Mouse (Mus musculus) brain, embryonic 14.5 days (tissue): ENCODE results near the gene Lcp2. TPM values are rescaled to one million over a fixed set of nuclear protein-coding genes. Genes with fewer than 3 reads are reported as not detected.
A peak's percentile ranks its signal among the peaks of the same experiment; 100 is the strongest.

Experiments used
- DNase-seq: peaks from one replicate; pipeline ENCODE4 v3.0.0-alpha.2; 2011; ENCODE audit warnings: low read depth
- CTCF ChIP-seq: fragments of 200-500 bp; IDR thresholded peaks from 2 replicates; pipeline ENCODE4 v1.5.1; 2012; ENCODE audit warnings: inconsistent platforms, mild to moderate bottlenecking, moderate library complexity, borderline replicate concordance; ENCODE audit not compliant: insufficient read depth, insufficient read length; ENCODE audit errors: extremely low read depth
- POLR2A ChIP-seq: fragments of 200-500 bp; IDR thresholded peaks from 2 replicates; pipeline ENCODE4 v1.6.1; 2012; ENCODE audit warnings: mild to moderate bottlenecking, inconsistent platforms, borderline replicate concordance; ENCODE audit not compliant: poor library complexity, insufficient read depth, insufficient read length, severe bottlenecking; ENCODE audit errors: extremely low read depth
- polyA plus RNA-seq: library from polyadenylated mRNA; depleted of rRNA; stranded (reverse); fragments of >200 nt; gene quantifications from 2 replicates; pipeline ENCODE4 v1.2.3, GENCODE M21; 2012

Lcp2 gene
- polyA plus RNA-seq, 1 experiment: 2.1 TPM

DNA sequence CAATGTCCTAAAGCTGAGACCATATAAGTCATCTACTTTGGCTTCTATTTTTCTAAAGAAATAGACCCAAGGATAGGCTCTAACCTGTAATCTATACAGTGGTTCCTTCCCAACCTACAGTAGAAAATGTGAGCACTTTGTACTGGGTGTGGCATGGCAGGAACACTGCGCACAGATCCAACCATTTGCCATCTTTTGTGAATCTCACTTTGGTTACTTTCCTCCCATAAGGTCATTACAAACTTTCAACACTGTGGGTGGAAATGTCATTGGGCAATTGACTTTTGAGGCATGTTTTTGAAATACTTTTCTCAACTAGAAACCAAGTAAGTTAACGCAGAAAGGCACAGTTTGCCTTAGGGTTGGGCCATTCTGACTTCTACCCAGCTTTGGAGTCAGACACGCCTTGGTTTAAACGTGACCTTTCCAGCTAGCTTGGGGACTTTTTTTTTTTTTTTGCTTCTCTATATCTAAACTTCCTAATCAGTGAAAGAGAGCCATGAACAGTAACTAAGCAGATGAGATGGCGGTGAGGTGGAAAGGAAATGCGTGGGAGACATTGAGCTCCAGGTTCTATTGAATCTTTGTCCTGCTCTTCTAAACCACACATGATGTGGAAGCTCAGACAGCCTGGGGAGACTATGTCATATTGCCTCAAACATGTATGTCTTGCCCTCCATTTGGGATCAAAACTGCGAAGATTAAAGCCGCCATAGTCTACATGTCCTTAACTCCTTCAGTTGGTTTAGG, 1.8 kb downstream of the Lcp2 start:
- TF ChIP-seq CTCF (no peak), POLR2A (no peak)
- no peak for DNase-seq

DNA sequence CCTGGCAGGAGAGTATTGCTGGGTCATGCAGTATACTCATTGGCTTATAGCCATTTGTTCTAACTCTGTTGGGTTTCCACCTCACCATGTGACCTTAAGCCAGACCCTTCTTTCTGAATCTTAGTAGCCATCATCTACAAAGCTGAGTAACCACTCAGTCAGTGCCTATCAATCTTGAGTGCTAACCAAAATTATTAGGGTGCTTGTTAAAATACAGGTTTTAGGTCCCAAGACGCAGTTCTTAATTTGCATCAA, 2.3 kb downstream of the Lcp2 start:
- DNase-seq: no peak
- TF ChIP-seq POLR2A (no peak), CTCF (no peak)

DNA sequence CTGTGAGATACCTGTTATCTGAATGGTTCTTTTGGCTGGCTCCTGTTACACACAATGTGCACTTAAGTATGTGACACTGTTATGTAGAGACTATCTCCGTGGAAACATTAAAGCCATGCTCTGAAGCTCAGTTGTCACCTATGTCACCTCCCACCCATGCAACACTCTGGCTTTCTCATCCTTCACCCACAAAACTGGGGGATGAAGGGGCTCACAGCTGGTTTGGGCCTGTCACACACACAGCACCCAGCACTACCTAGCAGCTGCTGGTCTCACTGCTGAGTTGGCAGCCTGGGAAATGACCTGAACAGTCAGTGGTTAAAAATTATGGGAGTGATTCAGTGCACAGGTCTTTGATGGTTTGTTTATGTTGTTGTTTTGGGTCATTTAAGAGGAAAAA, 3.3 kb downstream of the Lcp2 start:
- no peak for DNase-seq

DNA sequence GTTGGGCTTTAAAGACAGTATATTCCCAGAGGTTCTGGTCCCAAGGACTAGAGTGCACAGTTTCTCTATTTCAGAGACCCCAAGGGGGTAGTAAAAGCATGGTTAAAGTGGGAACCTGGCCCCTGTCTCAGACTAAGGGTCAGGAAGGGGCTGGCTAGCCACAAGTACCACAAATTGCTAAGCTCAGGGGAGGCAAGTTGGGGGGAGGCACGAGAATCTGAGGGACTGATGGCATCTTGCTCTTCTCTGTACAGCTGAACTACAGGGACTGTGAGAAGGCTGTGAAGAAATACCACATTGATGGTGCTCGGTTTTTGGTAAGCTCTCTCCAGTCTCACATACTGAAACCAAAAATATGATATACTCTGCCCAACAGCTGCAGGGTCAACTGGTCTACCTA, 3.9 kb downstream of the Lcp2 start:
- TF ChIP-seq CTCF (no peak), POLR2A (no peak)

More for the DNA sequence above, 3.3 kb downstream of the Lcp2 start:
- TF ChIP-seq CTCF (no peak), POLR2A (no peak)

DNA sequence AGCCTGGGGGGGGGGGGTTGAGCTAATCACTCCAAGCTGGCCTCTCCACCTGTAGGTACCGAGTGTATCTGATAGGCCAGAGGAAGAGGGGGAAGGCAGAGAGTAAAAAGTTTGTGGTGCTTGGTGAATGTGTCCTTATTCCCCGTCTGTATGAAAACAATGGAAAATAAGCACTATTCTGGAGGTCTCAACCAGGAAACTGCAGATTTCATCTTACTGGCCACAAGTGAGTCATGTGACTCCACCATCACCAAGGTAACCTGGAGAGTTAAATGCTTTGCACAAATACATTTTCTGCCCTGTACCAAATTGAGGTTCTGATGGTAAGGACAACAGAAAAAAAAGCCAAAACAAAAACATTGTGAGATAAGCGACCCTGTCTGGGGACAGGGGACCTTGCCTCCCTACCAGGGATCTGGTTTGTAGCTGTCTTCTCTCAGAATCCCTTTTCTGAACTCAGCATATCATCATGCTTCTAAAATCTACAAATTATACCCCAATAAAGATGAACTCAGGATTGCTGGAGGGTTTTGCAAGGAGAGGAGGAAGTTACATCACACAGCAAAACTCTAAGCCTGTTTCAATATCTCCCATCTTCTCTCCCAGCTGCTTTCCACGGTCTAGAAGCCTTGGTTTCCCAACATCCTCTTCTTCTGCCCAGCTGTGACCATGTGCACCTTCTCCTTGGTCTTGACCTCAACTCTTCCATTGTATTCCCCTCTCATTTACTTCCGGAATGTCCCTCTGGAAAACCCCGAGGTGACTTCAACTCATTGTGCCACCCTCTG, 6.5 kb downstream of the Lcp2 start:
- TF ChIP-seq CTCF (no peak), POLR2A (no peak)
- no peak for DNase-seq

More for the DNA sequence above, 3.9 kb downstream of the Lcp2 start:
- no peak for DNase-seq

DNA sequence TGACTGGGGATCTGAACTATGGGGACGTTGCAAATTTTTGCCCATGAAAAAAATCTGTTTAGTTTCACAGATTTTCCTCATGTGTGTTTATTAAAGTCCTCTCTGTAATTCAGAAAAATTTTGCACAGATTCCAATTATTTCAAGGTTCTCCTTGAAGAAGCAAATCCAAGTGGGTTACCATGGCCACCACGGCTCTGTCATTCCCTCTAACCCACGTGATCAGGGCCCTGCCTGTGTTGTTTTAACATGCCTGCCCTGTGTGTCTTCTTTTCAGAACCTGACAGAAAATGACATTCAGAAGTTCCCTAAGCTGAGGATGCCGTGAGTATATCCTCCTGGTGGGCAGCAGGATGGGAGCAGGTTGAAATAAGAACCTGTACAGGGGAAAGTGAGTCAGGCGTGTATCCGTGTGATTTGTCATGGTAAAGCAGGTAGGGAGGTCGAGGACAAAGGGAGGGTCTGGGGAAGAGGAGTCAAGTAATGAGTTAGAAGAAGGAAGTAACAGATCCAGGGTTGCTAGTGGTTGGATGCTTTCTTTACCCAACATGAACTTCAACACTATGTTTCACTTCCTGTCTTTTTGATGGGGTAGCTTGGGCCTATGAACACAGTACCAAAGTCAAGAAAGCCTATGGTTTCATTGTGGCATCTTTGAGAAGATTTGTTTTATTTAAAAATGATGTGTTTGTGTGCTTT, 7.5 kb downstream of the Lcp2 start:
- no peak for TF ChIP-seq CTCF
- TF ChIP-seq POLR2A: no peak
- DNase-seq: no peak

DNA sequence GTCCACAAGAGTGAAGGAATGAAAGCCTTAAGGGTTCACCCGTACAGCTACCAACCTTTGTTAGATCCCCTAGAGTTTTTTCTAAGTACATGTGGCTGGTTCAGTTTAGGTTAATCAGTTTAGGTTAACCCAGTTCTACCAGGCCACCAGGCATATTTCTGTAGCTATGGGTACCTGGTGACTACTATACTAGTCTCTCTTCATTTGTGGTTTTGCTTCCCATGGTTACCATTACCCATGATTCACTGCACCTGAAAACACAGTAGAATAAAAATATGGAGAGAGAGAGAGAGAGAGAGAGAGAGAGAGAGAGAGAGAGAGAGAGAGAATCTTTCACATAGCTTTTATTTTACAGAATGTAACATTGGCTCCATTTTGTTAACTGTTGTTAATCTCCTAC, 10.0 kb downstream of the Lcp2 start:
- DNase-seq: no peak
- TF ChIP-seq POLR2A: no peak
- no peak for TF ChIP-seq CTCF

DNA sequence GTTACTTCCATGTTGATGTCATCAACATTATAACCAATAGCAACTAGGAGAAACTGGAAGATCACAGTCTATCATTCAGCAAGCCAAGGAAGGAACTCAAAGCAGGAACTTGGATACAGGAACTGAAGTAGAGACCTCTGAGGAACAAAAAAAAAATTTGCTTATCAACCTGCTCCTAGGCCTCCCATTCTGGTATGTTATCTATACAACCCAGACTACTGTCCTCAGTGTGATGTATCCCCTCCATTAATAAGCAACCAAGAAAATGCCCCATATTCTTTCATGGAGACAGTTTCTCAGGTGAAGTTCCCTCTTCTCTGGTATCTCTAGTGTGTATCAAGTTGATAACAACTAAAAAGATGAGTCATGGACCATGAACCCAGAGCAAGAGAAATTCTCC, 11.6 kb downstream of the Lcp2 start:
- DNase-seq: no peak
- TF ChIP-seq CTCF: no peak
- no peak for TF ChIP-seq POLR2A

DNA sequence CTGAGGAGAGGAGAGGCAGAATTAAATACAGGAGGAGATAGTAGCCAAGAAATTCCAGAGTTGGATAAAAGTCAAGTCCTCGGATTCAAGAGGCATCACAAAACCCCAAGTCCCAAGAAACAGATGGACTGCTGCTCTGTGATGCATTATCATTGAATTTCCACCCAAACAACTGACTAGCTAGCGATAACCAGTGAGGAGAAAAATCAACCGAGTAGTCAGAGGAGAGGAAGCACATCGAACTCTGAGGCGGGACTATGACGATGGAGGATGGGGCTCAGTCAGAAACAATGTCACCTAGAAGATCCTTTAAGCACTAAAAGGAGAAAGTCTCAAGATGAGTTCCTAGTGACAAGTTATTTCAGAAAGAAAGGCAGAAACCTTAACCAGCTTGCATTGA, 12.2 kb downstream of the Lcp2 start:
- no peak for DNase-seq
- TF ChIP-seq CTCF (no peak), POLR2A (no peak)

DNA sequence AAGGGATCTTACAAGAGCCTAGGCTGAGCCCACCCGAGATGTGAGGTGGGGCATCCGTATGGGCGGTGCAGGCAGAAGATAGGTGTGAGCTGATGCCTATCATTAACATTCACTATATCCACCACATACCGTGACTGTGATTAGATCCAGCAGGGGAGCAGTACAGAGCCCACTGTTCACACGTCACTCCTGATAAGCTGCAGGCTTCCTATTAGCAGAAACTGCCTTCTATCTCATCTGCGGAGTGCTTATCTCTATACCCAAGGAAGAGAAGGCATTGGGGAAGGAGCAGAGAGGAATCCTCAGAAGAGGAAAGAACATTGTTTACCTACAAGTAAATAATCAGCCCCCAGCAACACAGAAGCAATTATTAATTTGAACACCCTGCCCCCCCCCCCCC, 15.0 kb downstream of the Lcp2 start:
- no peak for TF ChIP-seq POLR2A
- TF ChIP-seq CTCF: no peak
- peak; percentile 18 for DNase-seq

DNA sequence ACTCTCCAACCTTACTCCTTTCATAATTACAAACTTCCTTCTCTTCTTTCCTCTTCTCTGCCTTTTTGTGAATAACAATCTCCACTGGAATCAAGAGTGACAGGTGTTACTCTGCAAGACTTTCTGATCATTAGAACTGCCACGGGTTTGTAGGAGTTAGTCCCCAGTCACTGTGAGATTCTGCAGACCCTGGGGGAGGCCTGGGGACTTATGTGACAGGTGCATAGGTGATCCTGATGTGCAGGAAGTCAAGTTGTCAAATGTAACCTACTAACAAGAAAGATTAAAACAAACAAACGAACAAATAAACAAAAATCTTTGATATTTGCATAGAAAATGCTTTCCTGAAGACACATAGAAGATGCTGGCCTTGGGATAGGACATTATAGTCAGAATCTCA, 16.5 kb downstream of the Lcp2 start:
- TF ChIP-seq CTCF (no peak), POLR2A (no peak)
- DNase-seq: no peak

DNA sequence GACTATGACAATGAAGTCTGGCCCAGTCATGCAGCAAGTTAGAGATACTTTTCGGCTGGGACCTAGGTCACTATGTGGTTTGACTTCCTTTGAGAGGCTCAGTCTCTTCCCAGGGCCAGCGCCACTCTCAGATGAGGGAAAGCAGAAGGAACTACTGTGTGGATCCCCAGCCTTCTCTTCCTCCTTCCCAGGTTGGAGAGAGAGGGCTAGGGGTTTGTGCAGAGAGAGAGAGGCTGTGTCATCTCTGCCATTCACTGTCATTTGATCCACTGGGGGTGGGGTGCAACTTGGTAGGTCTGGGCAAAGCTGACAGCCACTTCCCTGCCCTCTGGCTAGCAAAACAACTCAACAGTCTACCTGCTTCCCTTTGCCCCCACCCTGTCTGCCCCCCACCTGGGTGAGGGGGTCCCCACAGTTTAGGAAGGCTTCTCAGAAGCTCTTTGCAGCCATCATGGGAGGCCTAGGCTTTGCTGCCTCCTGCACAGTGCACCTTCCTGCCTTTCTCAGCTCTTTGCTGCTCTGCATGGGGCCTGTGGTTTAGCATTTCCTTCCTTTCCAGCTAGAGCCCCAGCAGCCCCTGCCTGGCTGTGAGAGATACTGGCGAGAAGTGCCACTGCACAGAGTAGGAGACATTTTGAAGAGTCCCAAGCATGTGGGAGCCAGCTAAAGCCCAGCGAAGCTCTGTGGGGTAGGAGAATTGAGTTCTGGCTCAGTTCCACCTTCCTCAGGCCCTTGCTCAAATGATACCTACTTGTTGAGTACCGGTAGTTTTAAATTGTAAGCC, 17.2 kb downstream of the Lcp2 start:
- TF ChIP-seq POLR2A: no peak
- no peak for TF ChIP-seq CTCF
- no peak for DNase-seq

DNA sequence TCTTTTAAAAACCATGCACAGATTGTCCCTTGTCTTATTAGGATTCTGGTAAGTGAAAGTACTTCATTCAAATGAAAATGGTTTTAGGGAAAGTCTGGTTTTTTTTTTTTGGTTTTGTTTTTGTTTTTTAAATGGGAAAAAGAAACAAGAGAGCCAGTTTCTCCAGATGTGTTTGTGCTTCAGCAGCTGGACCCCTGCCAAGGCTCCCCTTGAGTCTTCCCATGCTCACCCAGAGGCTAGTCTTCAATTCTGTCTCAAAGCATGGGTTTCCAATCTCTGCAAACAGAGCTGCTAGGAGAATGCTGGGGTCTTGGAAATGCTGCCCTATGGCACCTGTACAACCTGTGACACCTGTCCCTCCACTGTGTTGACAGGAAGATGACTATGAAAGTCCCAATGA, 23.9 kb downstream of the Lcp2 start:
- TF ChIP-seq POLR2A (no peak), CTCF (no peak)
- DNase-seq: no peak
